Mouse (Mus musculus) forebrain, postnatal 0 days (tissue): ENCODE results near the gene Cadm3. TPM values are rescaled to one million over a fixed set of nuclear protein-coding genes. Genes with fewer than 3 reads are reported as not detected.

Experiments
- ATAC-seq: fragments of 200-750 bp; cut with Nextera tagmentation; 2 replicates; pipeline ENCODE4 v1.8.0; 2017; ENCODE audit warnings: mild to moderate bottlenecking, moderate library complexity
- DNase-seq: peaks from one replicate; pipeline ENCODE4 v3.0.0-alpha.2; 2015
- H3K27ac ChIP-seq: fragments of 300-500 bp; sonication (generic); 2 replicates; pipeline ENCODE4 v1.5.1; 2014; ENCODE audit warnings: low read depth, mild to moderate bottlenecking, antibody characterized with exemption, low read length, moderate library complexity, mixed read lengths
- H3K27me3 ChIP-seq: fragments of 300-500 bp; sonication (generic); 2 replicates; pipeline ENCODE4 v1.6.1; 2014; ENCODE audit warnings: mild to moderate bottlenecking, low read length, mixed read lengths; ENCODE audit not compliant: insufficient read depth
- H3K36me3 ChIP-seq: fragments of 300-500 bp; sonication (generic); 2 replicates; pipeline ENCODE4 v1.6.1; 2014; ENCODE audit warnings: mild to moderate bottlenecking, moderate library complexity; ENCODE audit not compliant: insufficient read depth
- H3K4me1 ChIP-seq: fragments of 300-500 bp; sonication (generic); 2 replicates; pipeline ENCODE4 v1.6.1; 2014; ENCODE audit warnings: antibody characterized with exemption; ENCODE audit not compliant: insufficient read depth
- H3K4me2 ChIP-seq: fragments of 300-500 bp; sonication (generic); 2 replicates; pipeline ENCODE4 v1.6.1; 2014; ENCODE audit warnings: low read depth, mild to moderate bottlenecking, moderate library complexity
- H3K4me3 ChIP-seq: fragments of 300-500 bp; sonication (generic); 2 replicates; pipeline ENCODE4 v1.5.1; 2014; ENCODE audit warnings: low read depth, low read length, mixed read lengths
- H3K9ac ChIP-seq: fragments of 300-500 bp; sonication (generic); 2 replicates; pipeline ENCODE4 v1.6.1; 2014; ENCODE audit warnings: mild to moderate bottlenecking
- H3K9me3 ChIP-seq: fragments of 300-500 bp; sonication (generic); 2 replicates; pipeline ENCODE4 v1.6.1; 2016; ENCODE audit warnings: low read length
- CTCF ChIP-seq: sonication (generic); IDR thresholded peaks from 2 replicates; pipeline ENCODE4 v1.5.1; 2016; ENCODE audit warnings: antibody characterized with exemption, control low read depth, low read depth
- WGBS: fragments of 180-500 bp; shearing (Covaris S2); extraction: QIAGEN DNeasy Blood & Tissue Kit; methylation state at CpG from one replicate; pipeline ENCODE4 v1.1.7; 2014; 5-methylcytosine and 5-hydroxymethylcytosine counted together
- polyA plus RNA-seq: library from polyadenylated mRNA; unstranded; fragments of >200 nt; fragmentation: Nextera tagmentation; extraction: Ambion mirVana; gene quantifications from 2 replicates; pipeline ENCODE4 v1.2.1, GENCODE M21; 2015
- total RNA-seq: library from RNA; depleted of rRNA; stranded (reverse); fragments of >200 nt; gene quantifications from 2 replicates; pipeline ENCODE4 v1.2.3, GENCODE M21; 2014

Gene Cadm3
- total and polyA plus RNA-seq, 2 experiments from 2014 or later, result 41.0 to 354 TPM

DNA sequence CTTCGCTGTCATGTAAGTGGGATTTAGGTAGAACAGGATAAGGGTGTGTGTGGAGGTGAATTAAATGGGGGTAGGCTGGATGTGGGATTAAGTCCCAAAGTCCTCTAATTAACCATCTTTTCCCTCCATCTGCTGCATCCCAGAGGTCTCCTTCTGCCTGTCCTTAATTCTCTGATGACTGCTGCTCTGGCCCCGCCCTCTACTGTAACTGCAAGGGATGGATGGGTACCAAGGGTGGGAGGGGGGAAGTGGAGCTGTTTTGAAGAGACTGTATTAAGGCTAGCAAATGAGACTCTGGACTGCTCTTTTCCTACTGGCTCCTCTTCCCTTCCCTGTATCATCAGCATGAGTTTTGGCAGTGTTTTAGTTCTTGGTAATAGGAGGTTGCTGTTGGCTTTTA is 2.1 kb upstream of the Cadm3 start:
- ATAC-seq (no peak), DNase-seq (no peak)
- TF ChIP-seq CTCF, result no peak
- no peaks in the 10 kb centered on the region for H3K27me3 ChIP-seq
- no peaks in the 10 kb centered on the region for H3K9me3 ChIP-seq
- 74% methylated on average over 2 of the region's 2 CpGs for WGBS
- H3K27ac ChIP-seq, result no peak overlapping the region
- no peak overlapping the region for H3K9ac ChIP-seq
- no peaks in the 10 kb centered on the region for H3K36me3 ChIP-seq
- H3K4me2 ChIP-seq, result no peak overlapping the region
- H3K4me3 ChIP-seq, result no peak overlapping the region
- peaks cover 13% of the 10 kb centered on the region; the same call in 1 of the 2 replicates for H3K4me1 ChIP-seq

DNA sequence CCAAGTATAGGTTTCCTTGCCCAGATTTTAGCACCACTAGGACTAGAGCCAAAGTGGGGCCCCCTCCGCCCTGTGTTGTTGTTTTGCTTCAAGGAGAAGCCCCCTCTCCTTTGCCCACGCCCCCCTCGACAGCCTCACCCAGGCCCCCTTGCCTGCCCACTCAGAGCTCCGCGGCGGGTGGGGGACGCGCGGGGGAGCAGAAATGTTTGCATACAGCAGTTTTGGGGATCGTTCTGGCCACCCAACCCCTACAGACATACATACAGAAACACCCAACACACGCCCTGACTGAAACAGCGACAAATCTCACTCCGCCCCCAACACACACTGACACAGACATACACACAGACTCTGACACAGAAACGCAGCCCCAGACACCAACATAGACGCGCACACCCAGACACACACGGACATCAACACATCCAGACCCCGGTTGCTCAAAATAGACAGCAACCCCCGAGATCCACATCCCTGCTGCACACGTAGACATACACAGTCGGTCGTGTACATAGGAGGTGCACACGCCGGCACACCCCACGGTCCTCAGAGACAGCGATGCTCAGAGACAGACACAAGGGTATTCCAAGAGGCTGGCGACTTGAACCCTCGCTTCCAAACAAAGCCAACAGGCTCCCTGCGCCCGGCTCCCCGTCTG is 667 bp downstream of the Cadm3 start:
- peaks cover 13% of the 10 kb centered on the region for H3K4me1 ChIP-seq
- 1% methylated on average over 31 of the region's 31 CpGs for WGBS
- H3K4me2 ChIP-seq, result peak overlapping the region; percentile 83
- peak overlapping the region; percentile 90 for H3K27ac ChIP-seq
- H3K4me3 ChIP-seq, result peak overlapping the region; percentile 98
- TF ChIP-seq CTCF, result 0 out of 2 replicates have a peak, but pooled peaks have one; percentile 0
- H3K9me3 ChIP-seq, result no peaks in the 10 kb centered on the region
- DNase-seq, result peak; percentile 77
- H3K9ac ChIP-seq, result peak overlapping the region; percentile 99
- H3K36me3 ChIP-seq, result no peaks in the 10 kb centered on the region
- peak; percentile 76 for ATAC-seq
- no peaks in the 10 kb centered on the region for H3K27me3 ChIP-seq

DNA sequence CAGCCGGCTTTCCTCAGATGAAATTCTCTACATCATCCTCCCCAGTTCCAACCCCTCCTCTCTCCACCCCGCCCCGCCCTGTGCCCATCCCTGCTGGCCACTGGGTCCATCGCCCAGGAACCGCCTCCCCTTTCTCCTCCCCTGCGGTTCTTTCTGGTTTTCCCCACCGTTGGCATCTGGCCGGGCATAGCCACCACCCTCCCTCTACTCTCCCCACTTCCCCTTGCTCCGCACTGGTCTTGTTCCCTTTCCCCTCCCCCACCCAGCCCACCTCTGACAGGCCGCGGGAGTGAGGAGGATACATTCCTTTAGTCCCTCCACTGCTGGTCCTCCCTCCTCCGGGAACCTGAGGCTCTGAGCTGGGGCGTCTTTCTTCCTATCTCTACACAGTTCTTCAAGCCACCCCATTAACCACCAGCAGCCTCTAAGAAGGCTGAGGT is 1.5 kb downstream of the Cadm3 start:
- TF ChIP-seq CTCF, result no peak
- WGBS, result 2% methylated on average over 12 of the region's 13 CpGs
- peak; percentile 35 for DNase-seq
- Histone ChIP-seq H3K9me3 (no peaks in the 10 kb centered on the region), H3K4me1 (peaks cover 13% of the 10 kb centered on the region), H3K27ac (peak overlapping the region; percentile 90), H3K36me3 (no peaks in the 10 kb centered on the region), H3K9ac (peak overlapping the region; percentile 99), H3K4me2 (peak overlapping the region; percentile 83), H3K27me3 (no peaks in the 10 kb centered on the region), H3K4me3 (peak overlapping the region; percentile 98)
- peak; percentile 3; the same call in 1 of the 2 replicates for ATAC-seq

DNA sequence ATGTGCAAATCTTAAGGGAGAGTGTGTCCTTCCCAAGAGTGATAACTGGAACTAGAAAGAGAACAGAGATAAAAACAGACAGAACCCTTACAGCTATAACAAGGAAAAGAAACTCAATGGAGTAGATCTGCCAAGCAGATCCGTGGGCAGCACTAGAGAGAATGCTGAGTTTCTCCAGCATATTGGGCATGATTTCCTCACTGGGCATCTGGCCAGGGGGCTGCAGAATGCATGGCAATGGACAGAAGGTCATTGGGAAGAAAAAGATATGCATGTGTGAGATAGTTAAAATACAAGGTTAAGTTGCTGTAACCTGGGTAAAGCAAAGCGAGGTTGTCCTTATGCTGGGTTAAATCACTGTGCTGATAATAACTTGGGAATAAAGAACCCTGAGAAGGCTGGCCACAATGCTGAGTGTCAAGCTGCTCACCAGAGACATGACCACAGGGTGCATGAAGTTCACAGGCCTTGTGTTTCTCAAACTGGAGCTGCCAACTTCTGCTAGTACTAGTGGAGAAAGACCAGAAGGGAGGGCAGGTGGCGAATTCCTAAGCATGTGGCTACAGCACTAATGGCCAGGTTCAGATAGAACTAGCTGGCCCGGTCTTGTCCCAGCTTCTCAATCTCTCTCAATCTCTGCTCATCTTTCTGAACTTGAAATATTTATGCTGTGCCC is 3.2 kb downstream of the Cadm3 start:
- TF ChIP-seq CTCF, result no peak

DNA sequence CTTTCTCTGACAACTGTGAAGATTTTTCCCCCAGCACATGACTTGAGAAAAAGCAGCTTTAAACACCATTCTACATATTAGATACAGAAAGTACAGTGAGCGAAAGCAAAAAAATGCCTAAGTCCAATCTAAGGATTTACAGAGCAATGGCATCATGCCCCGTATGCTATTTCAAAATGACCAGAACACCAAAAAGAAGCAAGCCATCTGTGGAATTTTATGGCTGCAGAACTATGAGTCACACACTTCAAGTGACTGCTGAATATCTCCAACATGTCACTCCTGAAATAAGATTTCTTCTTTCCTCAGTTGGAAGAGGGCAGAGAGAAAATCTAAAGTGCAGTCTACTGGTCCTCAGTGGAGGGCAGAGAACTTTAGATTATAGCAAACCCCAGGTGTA is 4.1 kb downstream of the Cadm3 start:
- ATAC-seq, result no peak
- no peak for TF ChIP-seq CTCF
- peaks cover 20% of the 10 kb centered on the region for H3K4me1 ChIP-seq
- H3K27ac ChIP-seq, result no peak overlapping the region
- WGBS, result 91% methylated on average over 2 of the region's 2 CpGs
- no peak for DNase-seq
- no peak overlapping the region for H3K9ac ChIP-seq
- no peaks in the 10 kb centered on the region for H3K36me3 ChIP-seq
- H3K4me3 ChIP-seq, result no peak overlapping the region
- H3K27me3 ChIP-seq, result no peaks in the 10 kb centered on the region
- H3K9me3 ChIP-seq, result no peaks in the 10 kb centered on the region
- H3K4me2 ChIP-seq, result no peak overlapping the region

More for the DNA sequence above, 3.2 kb downstream of the Cadm3 start:
- no peak for ATAC-seq
- no peaks in the 10 kb centered on the region for H3K36me3 ChIP-seq
- no peaks in the 10 kb centered on the region for H3K27me3 ChIP-seq
- no peak overlapping the region for H3K4me2 ChIP-seq
- no peaks in the 10 kb centered on the region for H3K9me3 ChIP-seq
- H3K4me1 ChIP-seq, result peaks cover 20% of the 10 kb centered on the region
- DNase-seq, result no peak
- WGBS, result 73% methylated on average over 4 of the region's 4 CpGs
- no peak overlapping the region for H3K9ac ChIP-seq
- no peak overlapping the region for H3K27ac ChIP-seq
- no peak overlapping the region for H3K4me3 ChIP-seq

DNA sequence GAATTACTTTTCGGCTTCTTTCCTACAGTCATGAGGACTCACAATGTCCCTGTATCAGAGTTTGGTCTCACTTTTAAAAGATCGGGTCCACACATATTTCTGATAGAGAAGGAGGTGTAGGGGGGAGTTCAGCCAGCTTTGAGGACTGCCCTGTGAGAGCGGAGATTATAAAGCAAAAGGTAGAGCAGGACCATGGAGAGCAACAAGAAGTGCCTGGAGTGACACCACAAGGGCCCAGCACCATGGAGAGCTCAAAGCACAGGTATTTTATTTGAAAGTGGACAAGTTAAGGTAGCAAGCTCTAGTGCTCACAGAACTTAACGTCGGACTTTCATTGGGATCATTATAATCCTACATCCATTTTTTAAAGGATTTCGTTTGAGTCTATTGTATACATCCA is 5.8 kb downstream of the Cadm3 start:
- no peaks in the 10 kb centered on the region for H3K27me3 ChIP-seq
- ATAC-seq (no peak), DNase-seq (no peak)
- H3K4me1 ChIP-seq, result peaks cover 14% of the 10 kb centered on the region
- WGBS, result 56% methylated on average over 6 of the region's 6 CpGs
- no peak overlapping the region for H3K4me2 ChIP-seq
- H3K36me3 ChIP-seq, result no peaks in the 10 kb centered on the region
- no peak overlapping the region for H3K9ac ChIP-seq
- TF ChIP-seq CTCF, result no peak
- H3K9me3 ChIP-seq, result no peaks in the 10 kb centered on the region
- no peak overlapping the region for H3K27ac ChIP-seq
- H3K4me3 ChIP-seq, result no peak overlapping the region
